Mouse (Mus musculus) limb, embryonic 14.5 days (tissue): ENCODE data around the gene Hmmr. TPM values are rescaled to one million over a fixed set of nuclear protein-coding genes. Genes with fewer than 3 reads are reported as not detected.

Experiments
- ATAC-seq: fragments of 200-750 bp; cut with Nextera tagmentation; 2 replicates; pipeline ENCODE4 v1.8.0; 2017; ENCODE audit warnings: low read depth, moderate number of reproducible peaks, moderate TSS enrichment; ENCODE audit not compliant: low FRiP score
- DNase-seq: peaks from one replicate; pipeline ENCODE4 v3.0.0-alpha.2; 2015; ENCODE audit warnings: low spot score
- H3K27ac ChIP-seq: fragments of 300-500 bp; sonication (generic); replicated peaks from 2 replicates; pipeline ENCODE4 v1.5.1; 2014; ENCODE audit warnings: low read depth, mild to moderate bottlenecking, low read length, moderate library complexity, mixed read lengths
- H3K27me3 ChIP-seq: fragments of 300-500 bp; sonication (generic); 2 replicates; pipeline ENCODE4 v1.6.1; 2014; ENCODE audit warnings: low read length, mixed read lengths; ENCODE audit not compliant: control insufficient read depth, insufficient read depth
- H3K36me3 ChIP-seq: fragments of 300-500 bp; sonication (generic); 2 replicates; pipeline ENCODE4 v1.6.1; 2014; ENCODE audit warnings: mild to moderate bottlenecking, low read length, moderate library complexity, mixed read lengths; ENCODE audit not compliant: control insufficient read depth, insufficient read depth
- H3K4me1 ChIP-seq: fragments of 300-500 bp; sonication (generic); 2 replicates; pipeline ENCODE4 v1.6.1; 2014; ENCODE audit warnings: antibody characterized with exemption, low read length, mixed read lengths; ENCODE audit not compliant: control insufficient read depth, insufficient read depth
- H3K4me2 ChIP-seq: fragments of 300-500 bp; sonication (generic); replicated peaks from 2 replicates; pipeline ENCODE4 v1.6.1; 2014; ENCODE audit warnings: low read depth, mild to moderate bottlenecking, low read length, moderate library complexity; ENCODE audit not compliant: severe bottlenecking
- H3K4me3 ChIP-seq: fragments of 300-500 bp; sonication (generic); replicated peaks from 2 replicates; pipeline ENCODE4 v1.5.1; 2014; ENCODE audit warnings: low read length
- H3K9ac ChIP-seq: fragments of 300-500 bp; sonication (generic); 2 replicates; pipeline ENCODE4 v1.6.1; 2014; ENCODE audit warnings: mild to moderate bottlenecking, low read depth, low read length, moderate library complexity; ENCODE audit not compliant: severe bottlenecking
- H3K9me3 ChIP-seq: fragments of 300-500 bp; sonication (generic); 2 replicates; pipeline ENCODE4 v1.6.1; 2016; ENCODE audit warnings: low read length; ENCODE audit not compliant: control insufficient read depth
- POLR2A ChIP-seq: fragments of 200-500 bp; IDR thresholded peaks from 2 replicates; pipeline ENCODE4 v1.8.0; 2012; ENCODE audit warnings: inconsistent platforms, mild to moderate bottlenecking, moderate library complexity, borderline replicate concordance; ENCODE audit not compliant: insufficient read depth, insufficient read length; ENCODE audit errors: extremely low read depth
- WGBS: fragments of 180-500 bp; shearing (Covaris S2); extraction: QIAGEN DNeasy Blood & Tissue Kit; methylation state at CpG from one replicate; pipeline ENCODE4 v1.1.7; 2014; 5-methylcytosine and 5-hydroxymethylcytosine counted together
- polyA plus RNA-seq, 2 experiments: library from polyadenylated mRNA; depleted of rRNA in 1 of 2; stranded (reverse) in 1 of 2; unstranded in 1 of 2; fragments of >200 nt; fragmentation: Nextera tagmentation in 1 of 2; extraction: Ambion mirVana in 1 of 2; gene quantifications; 2 replicates each; pipeline versions ENCODE4 v1.2.1 to v1.2.3; 2012 to 2014

Gene Hmmr
- polyA plus RNA-seq, 2 experiments = 26.4 to 34.0 TPM

GRCm38 (mm10) chr11:40747716-40748115 lies 14.5 kb upstream of the Hmmr start:
- ATAC-seq = no peak
- Histone ChIP-seq H3K4me1 (no peaks in the 10 kb centered on the region), H3K36me3 (peaks cover 20% of the 10 kb centered on the region), H3K4me2 (no peak overlapping the region), H3K4me3 (no peak overlapping the region), H3K27me3 (no peaks in the 10 kb centered on the region), H3K9me3 (no peaks in the 10 kb centered on the region), H3K9ac (no peak overlapping the region), H3K27ac (no peak overlapping the region)
- no peak for TF ChIP-seq POLR2A
- WGBS = 63% methylated on average over 2 of the region's 2 CpGs
- DNase-seq = no peak

GRCm38 (mm10) chr11:40746361-40746760 lies 13.1 kb upstream of the Hmmr start:
- Histone ChIP-seq H3K4me3 (no peak overlapping the region), H3K9ac (no peak overlapping the region), H3K36me3 (peaks cover 20% of the 10 kb centered on the region), H3K4me2 (no peak overlapping the region), H3K4me1 (no peaks in the 10 kb centered on the region), H3K9me3 (no peaks in the 10 kb centered on the region), H3K27me3 (no peaks in the 10 kb centered on the region), H3K27ac (no peak overlapping the region)
- no peak for TF ChIP-seq POLR2A
- 63% methylated on average over 12 of the region's 12 CpGs for WGBS
- no peak for DNase-seq
- ATAC-seq = no peak

DNA sequence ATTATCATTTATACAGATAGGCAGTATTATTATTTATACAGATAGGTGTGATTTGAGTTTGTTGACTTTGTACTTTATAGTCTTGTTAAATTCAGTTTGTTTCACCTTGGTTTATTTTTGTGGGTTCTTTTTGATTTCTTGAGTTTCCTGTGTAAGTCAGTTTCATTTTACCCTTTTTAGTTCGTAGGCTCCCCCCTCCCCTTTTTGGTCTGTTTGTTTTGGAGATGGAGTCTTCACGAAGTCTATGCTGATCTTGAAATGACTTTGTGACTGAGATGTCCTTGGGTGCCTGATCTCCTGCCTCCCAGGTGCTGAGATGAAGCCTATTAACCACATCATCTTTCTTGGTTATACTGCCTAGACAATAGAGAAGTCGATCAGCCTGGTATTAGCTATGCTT lies 11.1 kb upstream of the Hmmr start:
- no peak overlapping the region for H3K9ac ChIP-seq
- no peak for ATAC-seq
- H3K27ac ChIP-seq = no peak overlapping the region
- H3K9me3 ChIP-seq = no peaks in the 10 kb centered on the region
- H3K4me1 ChIP-seq = no peaks in the 10 kb centered on the region
- H3K27me3 ChIP-seq = no peaks in the 10 kb centered on the region
- peaks cover 20% of the 10 kb centered on the region for H3K36me3 ChIP-seq
- no peak overlapping the region for H3K4me2 ChIP-seq
- 90% methylated on average over 3 of the region's 3 CpGs for WGBS
- DNase-seq = no peak
- TF ChIP-seq POLR2A = no peak
- no peak overlapping the region for H3K4me3 ChIP-seq

- Histone ChIP-seq H3K4me1 (no peaks in the 10 kb centered on the region), H3K36me3 (peaks cover 41% of the 10 kb centered on the region), H3K9ac (no peak overlapping the region), H3K4me3 (no peak overlapping the region), H3K27ac (no peak overlapping the region), H3K4me2 (no peak overlapping the region), H3K9me3 (no peaks in the 10 kb centered on the region), H3K27me3 (no peaks in the 10 kb centered on the region)
- DNase-seq (no peak), ATAC-seq (no peak)
- 88% methylated on average over 12 of the region's 12 CpGs for WGBS
- TF ChIP-seq POLR2A = no peak
These were observed 8.5 kb upstream of the Hmmr start for GRCm38 (mm10) chr11:40741605-40742262.

- no peak for ATAC-seq
- H3K27ac ChIP-seq = no peak overlapping the region
These were observed 4.1 kb upstream of the Hmmr start for GRCm38 (mm10) chr11:40737369-40737768.

More at GRCm38 (mm10) chr11:40737369-40737768, 4.1 kb upstream of the Hmmr start:
- Histone ChIP-seq H3K4me2 (no peak overlapping the region), H3K9me3 (no peaks in the 10 kb centered on the region), H3K27me3 (no peaks in the 10 kb centered on the region), H3K9ac (no peak overlapping the region), H3K4me1 (peaks cover 15% of the 10 kb centered on the region), H3K4me3 (no peak overlapping the region), H3K36me3 (peaks cover 45% of the 10 kb centered on the region)
- WGBS = 92% methylated on average over 3 of the region's 3 CpGs
- DNase-seq = no peak
- TF ChIP-seq POLR2A = no peak
